Mouse (Mus musculus) heart, embryonic 13.5 days (tissue): ENCODE data around the gene Zfp420. TPM values are rescaled to one million over a fixed set of nuclear protein-coding genes. Genes with fewer than 3 reads are reported as not detected.
A peak's percentile ranks its signal among the peaks of the same experiment; 100 is the strongest.

ENCODE experiments used
- ATAC-seq: fragments of 200-750 bp; cut with Nextera tagmentation; 2 replicates; pipeline ENCODE4 v1.8.0; 2017; ENCODE audit warnings: moderate TSS enrichment; ENCODE audit not compliant: insufficient number of reproducible peaks, low FRiP score, low TSS enrichment; ENCODE audit errors: extremely low read depth
- H3K27ac ChIP-seq: fragments of 300-500 bp; sonication (generic); replicated peaks from 2 replicates; pipeline ENCODE4 v1.5.1; 2015; ENCODE audit warnings: moderate library complexity, mild to moderate bottlenecking, inconsistent platforms
- H3K27me3 ChIP-seq: fragments of 300-500 bp; sonication (generic); replicated peaks from 2 replicates; pipeline ENCODE4 v1.6.1; 2015; ENCODE audit warnings: mild to moderate bottlenecking, inconsistent platforms
- H3K36me3 ChIP-seq: fragments of 300-500 bp; sonication (generic); 2 replicates; pipeline ENCODE4 v1.6.1; 2015; ENCODE audit warnings: mild to moderate bottlenecking, inconsistent platforms
- H3K4me1 ChIP-seq: fragments of 300-500 bp; sonication (generic); 2 replicates; pipeline ENCODE4 v1.6.1; 2015; ENCODE audit warnings: inconsistent platforms
- H3K4me2 ChIP-seq: fragments of 300-500 bp; sonication (generic); 2 replicates; pipeline ENCODE4 v1.6.1; 2015; ENCODE audit warnings: inconsistent platforms, mild to moderate bottlenecking, moderate library complexity
- H3K4me3 ChIP-seq: fragments of 300-500 bp; sonication (generic); 2 replicates; pipeline ENCODE4 v1.5.1; 2015; ENCODE audit warnings: moderate library complexity, mild to moderate bottlenecking, inconsistent platforms
- H3K9ac ChIP-seq: fragments of 300-500 bp; sonication (generic); 2 replicates; pipeline ENCODE4 v1.6.1; 2015; ENCODE audit warnings: inconsistent platforms, mild to moderate bottlenecking, moderate library complexity
- H3K9me3 ChIP-seq: fragments of 300-500 bp; sonication (generic); 2 replicates; pipeline ENCODE4 v1.6.1; 2016; ENCODE audit warnings: inconsistent platforms
- WGBS: fragments of 180-500 bp; shearing (Covaris S2); methylation state at CpG from one replicate; pipeline ENCODE4 v1.1.7; 2015; ENCODE audit warnings: mixed read lengths; 5-methylcytosine and 5-hydroxymethylcytosine counted together
- polyA plus RNA-seq: library from polyadenylated mRNA; unstranded; fragments of >200 nt; fragmentation: Nextera tagmentation; extraction: Ambion mirVana; gene quantifications from 2 replicates; pipeline ENCODE4 v1.2.1, GENCODE M21; 2015

Gene Zfp420
- 3.0 and 3.2 TPM in 2 replicates for polyA plus RNA-seq

GRCm38 (mm10) chr7:29859532-29860517 lies at the start of gene Zfp420:
Gene Zfp420 (plus strand): TSS chr7:29859979.
- peak within 1 kb of the TSS; percentile 72 for H3K4me3 ChIP-seq
- peak; percentile 91 for ATAC-seq
- no peaks in the 10 kb centered on the region for H3K9me3 ChIP-seq
- H3K9ac ChIP-seq, result peak within 1 kb of the TSS; percentile 85
- no peaks in the 10 kb centered on the region for H3K27me3 ChIP-seq
- peak within 1 kb of the TSS; percentile 89 for H3K4me2 ChIP-seq
- 3% methylated on average over 32 of the region's 32 CpGs for WGBS
- H3K27ac ChIP-seq, result peak within 1 kb of the TSS; percentile 39; the same call in 1 of the 2 replicates
- H3K36me3 ChIP-seq, result peaks cover 5% of the 10 kb centered on the region; the same call in 1 of the 2 replicates
- peaks cover 7% of the 10 kb centered on the region for H3K4me1 ChIP-seq

- no peak overlapping the region for H3K9ac ChIP-seq
- H3K4me2 ChIP-seq, result no peak overlapping the region
- H3K4me3 ChIP-seq, result no peak overlapping the region
- no peak for ATAC-seq
- 90% methylated on average over 1 of the region's 1 CpGs for WGBS
- H3K36me3 ChIP-seq, result no peaks in the 10 kb centered on the region
- H3K4me1 ChIP-seq, result peaks cover 20% of the 10 kb centered on the region
- H3K27me3 ChIP-seq, result no peaks in the 10 kb centered on the region
- H3K9me3 ChIP-seq, result peaks cover 5% of the 10 kb centered on the region
- no peak overlapping the region for H3K27ac ChIP-seq
These were observed 47.5 kb upstream of the Zfp420 start for GRCm38 (mm10) chr7:29812244-29812643.

DNA sequence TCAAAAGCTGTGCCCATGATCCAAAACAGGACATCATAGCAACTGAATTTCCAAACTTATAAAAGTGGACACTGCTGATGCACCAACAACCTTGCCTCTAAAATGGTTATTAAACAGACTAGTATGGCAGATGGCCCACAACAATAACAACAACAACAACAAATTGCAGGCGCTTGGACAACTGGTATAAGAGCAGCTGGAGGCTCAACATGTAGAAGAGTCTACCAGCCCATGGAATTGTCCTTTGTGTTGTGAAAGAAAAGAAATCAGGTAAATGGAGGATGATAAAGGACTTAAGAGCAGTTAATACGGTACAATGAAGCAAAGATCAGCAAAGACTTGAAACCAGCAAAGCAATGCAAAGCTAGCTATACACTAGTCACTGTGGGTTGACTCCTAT lies 45.4 kb upstream of the Zfp420 start:
- WGBS, result 81% methylated on average over 2 of the region's 2 CpGs
- H3K27ac ChIP-seq, result no peak overlapping the region
- H3K4me2 ChIP-seq, result peak overlapping the region; percentile 89; the same call in 1 of the 2 replicates
- H3K4me1 ChIP-seq, result peaks cover 38% of the 10 kb centered on the region
- no peak overlapping the region for H3K4me3 ChIP-seq
- H3K27me3 ChIP-seq, result no peaks in the 10 kb centered on the region
- no peak overlapping the region for H3K9ac ChIP-seq
- H3K9me3 ChIP-seq, result peaks cover 1% of the 10 kb centered on the region
- ATAC-seq, result no peak
- H3K36me3 ChIP-seq, result no peaks in the 10 kb centered on the region

DNA sequence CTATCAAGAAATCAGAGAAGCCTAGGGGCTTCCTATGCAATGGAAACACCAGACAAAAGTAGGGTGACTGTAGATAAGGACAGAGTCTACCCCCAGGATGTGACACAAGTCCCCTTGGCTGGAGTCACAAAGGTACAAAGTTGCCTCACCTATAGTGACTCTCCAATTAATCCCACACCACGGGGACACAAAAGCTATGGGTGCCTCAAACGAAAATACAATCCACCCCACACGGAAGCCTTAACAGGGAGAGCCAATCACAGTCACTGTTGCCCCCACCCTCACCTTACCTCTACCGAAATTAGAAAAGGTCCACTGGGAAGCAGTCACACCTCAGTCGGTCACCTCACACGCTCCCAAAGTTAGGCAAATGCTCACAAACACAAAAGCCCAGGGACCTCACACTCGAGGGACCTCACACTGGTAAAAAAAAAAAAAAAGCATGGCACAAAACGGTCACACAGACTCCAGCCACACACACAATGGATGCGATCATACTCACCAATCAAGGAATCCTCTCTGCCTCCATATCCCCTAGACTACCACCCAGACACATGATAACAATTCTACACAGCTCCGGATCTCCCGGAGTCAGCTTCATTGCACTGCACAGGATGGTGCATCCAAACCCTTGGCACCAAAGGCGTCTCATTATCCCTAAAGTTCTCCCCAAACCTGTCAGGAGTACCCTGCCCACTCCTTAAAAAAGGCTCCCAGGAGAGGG lies 44.6 kb upstream of the Zfp420 start:
- H3K27ac ChIP-seq, result peak overlapping the region; percentile 92
- ATAC-seq, result no peak
- H3K4me1 ChIP-seq, result peaks cover 44% of the 10 kb centered on the region
- peak overlapping the region; percentile 91 for H3K9ac ChIP-seq
- peak overlapping the region; percentile 89 for H3K4me2 ChIP-seq
- no peaks in the 10 kb centered on the region for H3K27me3 ChIP-seq
- no peaks in the 10 kb centered on the region for H3K9me3 ChIP-seq
- 2% methylated on average over 12 of the region's 12 CpGs for WGBS
- H3K4me3 ChIP-seq, result peak overlapping the region; percentile 86
- no peaks in the 10 kb centered on the region for H3K36me3 ChIP-seq

- Histone ChIP-seq H3K4me1 (peaks cover 47% of the 10 kb centered on the region), H3K9me3 (no peaks in the 10 kb centered on the region), H3K4me3 (peak within 1 kb of the TSS; percentile 86), H3K27ac (peak within 1 kb of the TSS; percentile 92), H3K27me3 (no peaks in the 10 kb centered on the region), H3K9ac (peak within 1 kb of the TSS; percentile 91), H3K4me2 (peak within 1 kb of the TSS; percentile 89), H3K36me3 (peaks cover 4% of the 10 kb centered on the region)
- ATAC-seq, result peak; percentile 88
- under 1% methylated on average over 26 of the region's 26 CpGs for WGBS
These were observed 43.8 kb upstream of the Zfp420 start, which contains the start of gene Zfp790 for GRCm38 (mm10) chr7:29815910-29816429. Gene Zfp790 (plus strand): TSS chr7:29816114.

DNA sequence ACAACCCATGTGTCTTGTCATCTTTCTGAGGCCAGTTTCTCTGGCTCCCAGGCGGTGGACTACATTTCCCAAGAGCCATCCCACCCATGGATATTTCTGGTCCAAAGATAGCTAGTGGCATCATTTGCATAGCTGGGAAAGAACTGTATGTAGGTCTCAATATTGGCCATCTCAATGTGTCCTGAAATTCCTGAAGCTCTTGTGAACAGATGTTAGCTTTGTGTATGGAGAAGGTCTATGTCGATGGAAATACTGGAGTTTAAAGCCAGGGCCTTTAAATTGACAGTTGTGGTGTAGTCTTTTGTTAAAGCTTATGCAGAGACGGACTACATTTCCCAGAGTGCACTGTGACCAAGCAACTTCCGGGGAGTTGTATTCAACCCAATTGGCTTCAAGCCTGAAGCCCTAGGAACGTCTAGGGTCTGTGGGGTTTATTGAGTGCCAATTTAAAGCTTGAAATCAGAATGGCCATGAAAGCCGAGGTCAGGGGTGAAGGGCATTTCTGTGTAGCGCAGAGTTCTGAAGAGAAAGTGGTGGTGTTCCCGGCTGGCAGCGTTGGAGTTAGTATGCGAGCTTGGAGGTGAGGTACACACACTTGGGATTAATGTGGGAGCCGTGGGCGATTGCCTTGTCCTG lies 41.0 kb upstream of the Zfp420 start:
- peak overlapping the region; percentile 82 for H3K27ac ChIP-seq
- ATAC-seq, result no peak

GRCm38 (mm10) chr7:29828001-29828400 lies 31.8 kb upstream of the Zfp420 start:
- Histone ChIP-seq H3K4me2 (no peak overlapping the region), H3K27me3 (no peaks in the 10 kb centered on the region), H3K9ac (no peak overlapping the region), H3K4me1 (no peaks in the 10 kb centered on the region), H3K4me3 (no peak overlapping the region), H3K9me3 (peaks cover 11% of the 10 kb centered on the region), H3K36me3 (peaks cover 95% of the 10 kb centered on the region), H3K27ac (no peak overlapping the region)
- 93% methylated on average over 12 of the region's 12 CpGs for WGBS
- ATAC-seq, result no peak

More for the DNA sequence above, 41.0 kb upstream of the Zfp420 start:
- Histone ChIP-seq H3K9ac (peak overlapping the region; percentile 84), H3K4me3 (peak overlapping the region; percentile 70), H3K4me2 (peak overlapping the region; percentile 84), H3K9me3 (no peaks in the 10 kb centered on the region), H3K27me3 (no peaks in the 10 kb centered on the region), H3K4me1 (peaks cover 47% of the 10 kb centered on the region), H3K36me3 (peaks cover 30% of the 10 kb centered on the region)
- WGBS, result under 1% methylated on average over 12 of the region's 12 CpGs

- ATAC-seq, result no peak
- Histone ChIP-seq H3K36me3 (peaks cover 92% of the 10 kb centered on the region), H3K4me1 (no peaks in the 10 kb centered on the region)
These were observed 30.0 kb upstream of the Zfp420 start for GRCm38 (mm10) chr7:29829804-29830203.

GRCm38 (mm10) chr7:29836816-29837215 lies 23.0 kb upstream of the Zfp420 start:
- Histone ChIP-seq H3K9ac (no peak overlapping the region), H3K4me2 (no peak overlapping the region), H3K27ac (no peak overlapping the region), H3K9me3 (no peaks in the 10 kb centered on the region; the same call in 1 of the 2 replicates), H3K27me3 (no peaks in the 10 kb centered on the region), H3K4me1 (no peaks in the 10 kb centered on the region), H3K4me3 (no peak overlapping the region), H3K36me3 (peaks cover 23% of the 10 kb centered on the region)
- WGBS, result 90% methylated on average over 1 of the region's 1 CpGs
- no peak for ATAC-seq

More at GRCm38 (mm10) chr7:29829804-29830203, 30.0 kb upstream of the Zfp420 start:
- Histone ChIP-seq H3K27ac (no peak overlapping the region), H3K27me3 (no peaks in the 10 kb centered on the region), H3K9me3 (peaks cover 11% of the 10 kb centered on the region), H3K9ac (no peak overlapping the region), H3K4me3 (no peak overlapping the region), H3K4me2 (no peak overlapping the region)
- WGBS, result 92% methylated on average over 12 of the region's 12 CpGs

DNA sequence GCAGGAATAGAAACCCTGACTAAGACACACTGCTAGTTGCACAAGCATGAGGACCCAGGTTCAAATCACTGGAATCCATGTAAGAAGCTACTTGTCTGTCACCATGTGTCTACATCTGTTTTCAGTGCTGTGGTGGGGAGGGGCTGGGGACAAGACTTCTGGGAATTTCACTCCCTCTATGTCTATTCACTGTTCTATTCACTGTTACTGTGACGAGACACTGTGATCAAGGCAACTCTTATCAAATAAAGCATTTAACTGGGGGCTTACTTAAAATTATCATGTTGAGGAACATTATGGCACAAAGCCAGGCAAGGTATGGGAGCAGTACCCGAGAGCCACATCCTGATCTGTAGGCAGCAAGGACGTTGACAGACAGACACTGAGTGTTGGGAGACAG lies 20.5 kb upstream of the Zfp420 start:
- no peaks in the 10 kb centered on the region for H3K27me3 ChIP-seq
- H3K4me1 ChIP-seq, result no peaks in the 10 kb centered on the region
- no peak for ATAC-seq
- H3K36me3 ChIP-seq, result peaks cover 9% of the 10 kb centered on the region; the same call in 1 of the 2 replicates
- no peak overlapping the region for H3K4me2 ChIP-seq
- H3K9me3 ChIP-seq, result no peaks in the 10 kb centered on the region; the same call in 1 of the 2 replicates
- no peak overlapping the region for H3K9ac ChIP-seq
- no peak overlapping the region for H3K27ac ChIP-seq
- WGBS, result 73% methylated on average over 3 of the region's 3 CpGs
- H3K4me3 ChIP-seq, result no peak overlapping the region
